Mouse (Mus musculus) neural tube, postnatal 0 days (tissue): ENCODE measurements around the gene Clic4. TPM values are rescaled to one million over a fixed set of nuclear protein-coding genes. Genes with fewer than 3 reads are reported as not detected.

ENCODE experiments used
- polyA plus RNA-seq: library from polyadenylated mRNA; unstranded; fragments of >200 nt; fragmentation: Nextera tagmentation; extraction: Ambion mirVana; gene quantifications from 2 replicates; pipeline ENCODE4 v1.2.1, GENCODE M21; 2015

Gene Clic4
- polyA plus RNA-seq: 51.3 and 53.5 TPM in 2 replicates

DNA sequence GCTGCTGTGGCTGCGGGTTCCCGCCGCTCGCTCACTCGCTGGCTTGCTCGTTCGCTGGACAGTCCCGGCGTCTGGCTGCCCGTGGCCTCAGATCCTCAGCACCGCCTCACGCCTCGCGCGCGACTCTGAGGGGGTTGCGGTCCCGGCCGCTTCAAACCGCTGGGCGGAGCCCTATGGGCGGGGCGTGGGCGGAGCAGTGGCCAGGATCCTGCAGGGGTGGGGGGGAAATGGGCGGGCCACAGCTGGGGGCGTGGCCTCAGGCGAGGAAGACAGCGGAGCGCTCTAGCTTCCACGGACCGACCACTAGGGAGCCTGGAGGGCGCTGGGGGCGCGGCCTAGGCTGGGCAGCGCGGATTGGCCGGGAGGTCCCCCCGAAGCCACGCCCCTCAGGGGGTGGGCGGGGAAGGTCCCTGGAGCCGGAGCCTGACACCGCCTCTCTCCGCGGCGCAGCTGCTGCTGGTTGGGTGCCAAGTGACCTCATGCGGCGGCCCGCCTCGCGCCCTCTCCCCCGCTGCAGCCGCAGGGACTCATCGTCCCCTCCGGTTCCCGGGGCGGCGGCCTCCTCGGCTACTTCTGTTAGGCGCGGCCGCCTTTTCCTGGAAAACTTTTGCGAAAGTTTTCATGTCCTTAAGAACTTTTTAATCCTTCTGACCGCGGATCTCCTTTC lies at the start of gene Clic4:
Gene Clic4, minus strand, starts transcription at position 175 of the 667 bp plus-strand sequence.

Other genes with a start within 250 kb of the Clic4 start
- gene Runx3, start 152.2 kb downstream of the Clic4 start, polyA plus RNA-seq: 0.08 TPM in 1 of 2 replicates, not detected in the other
- gene Srrm1, start 80.5 kb upstream of the Clic4 start, polyA plus RNA-seq: 142 and 154 TPM in 2 replicates
- gene Ncmap, start 125.4 kb upstream of the Clic4 start, polyA plus RNA-seq: 4.7 and 5.4 TPM in 2 replicates
- gene Rcan3, start 161.0 kb upstream of the Clic4 start, polyA plus RNA-seq: 58.4 and 60.0 TPM in 2 replicates
- 0.55 and 0.70 TPM in 2 replicates for gene Stpg1, start 222.0 kb upstream of the Clic4 start, polyA plus RNA-seq
- 13.4 and 14.2 TPM in 2 replicates for gene Nipal3, start 222.2 kb upstream of the Clic4 start, polyA plus RNA-seq